Mouse (Mus musculus) heart, embryonic 13.5 days (tissue): ENCODE measurements at regions not wholly inside any gene's neighbourhood (a gene's known extent, or its start where the extent isn't known, plus 50 kb on each side); places are given as distances from the start of the nearest gene placed in this dataset.

Experiments
- ATAC-seq: fragments of 200-750 bp; cut with Nextera tagmentation; 2 replicates; pipeline ENCODE4 v1.8.0; 2017; ENCODE audit warnings: moderate TSS enrichment; ENCODE audit not compliant: insufficient number of reproducible peaks, low FRiP score, low TSS enrichment; ENCODE audit errors: extremely low read depth
- H3K27ac ChIP-seq: fragments of 300-500 bp; sonication (generic); replicated peaks from 2 replicates; pipeline ENCODE4 v1.5.1; 2015; ENCODE audit warnings: moderate library complexity, mild to moderate bottlenecking, inconsistent platforms
- H3K27me3 ChIP-seq: fragments of 300-500 bp; sonication (generic); replicated peaks from 2 replicates; pipeline ENCODE4 v1.6.1; 2015; ENCODE audit warnings: mild to moderate bottlenecking, inconsistent platforms
- H3K36me3 ChIP-seq: fragments of 300-500 bp; sonication (generic); 2 replicates; pipeline ENCODE4 v1.6.1; 2015; ENCODE audit warnings: mild to moderate bottlenecking, inconsistent platforms
- H3K4me1 ChIP-seq: fragments of 300-500 bp; sonication (generic); 2 replicates; pipeline ENCODE4 v1.6.1; 2015; ENCODE audit warnings: inconsistent platforms
- H3K4me2 ChIP-seq: fragments of 300-500 bp; sonication (generic); 2 replicates; pipeline ENCODE4 v1.6.1; 2015; ENCODE audit warnings: inconsistent platforms, mild to moderate bottlenecking, moderate library complexity
- H3K4me3 ChIP-seq: fragments of 300-500 bp; sonication (generic); 2 replicates; pipeline ENCODE4 v1.5.1; 2015; ENCODE audit warnings: moderate library complexity, mild to moderate bottlenecking, inconsistent platforms
- H3K9ac ChIP-seq: fragments of 300-500 bp; sonication (generic); 2 replicates; pipeline ENCODE4 v1.6.1; 2015; ENCODE audit warnings: inconsistent platforms, mild to moderate bottlenecking, moderate library complexity
- H3K9me3 ChIP-seq: fragments of 300-500 bp; sonication (generic); 2 replicates; pipeline ENCODE4 v1.6.1; 2016; ENCODE audit warnings: inconsistent platforms
- WGBS: fragments of 180-500 bp; shearing (Covaris S2); methylation state at CpG from one replicate; pipeline ENCODE4 v1.1.7; 2015; ENCODE audit warnings: mixed read lengths; 5-methylcytosine and 5-hydroxymethylcytosine counted together

GRCm38 (mm10) chr1:89288921-89289320 lies 165.7 kb upstream of the Agap1 start:
- Histone ChIP-seq H3K4me2 (no peak overlapping the region), H3K4me3 (no peak overlapping the region), H3K4me1 (no peaks in the 10 kb centered on the region), H3K27ac (no peak overlapping the region), H3K9ac (no peak overlapping the region), H3K9me3 (no peaks in the 10 kb centered on the region), H3K27me3 (peaks cover 5% of the 10 kb centered on the region; the same call in 1 of the 2 replicates), H3K36me3 (no peaks in the 10 kb centered on the region)
- 70% methylated on average over 2 of the region's 2 CpGs for WGBS
- no peak for ATAC-seq

- Histone ChIP-seq H3K4me1 (no peaks in the 10 kb centered on the region), H3K9me3 (no peaks in the 10 kb centered on the region), H3K4me2 (no peak overlapping the region), H3K27me3 (no peaks in the 10 kb centered on the region; the same call in 1 of the 2 replicates), H3K36me3 (no peaks in the 10 kb centered on the region), H3K4me3 (no peak overlapping the region), H3K27ac (no peak overlapping the region), H3K9ac (no peak overlapping the region)
- WGBS: 75% methylated on average over 3 of the region's 3 CpGs
- no peak for ATAC-seq
These were observed 157.9 kb upstream of the Agap1 start for GRCm38 (mm10) chr1:89296691-89297090.

- 86% methylated on average over 11 of the region's 11 CpGs for WGBS
- Histone ChIP-seq H3K9me3 (no peaks in the 10 kb centered on the region), H3K27ac (no peak overlapping the region), H3K4me3 (no peak overlapping the region), H3K4me1 (no peaks in the 10 kb centered on the region), H3K9ac (no peak overlapping the region), H3K4me2 (no peak overlapping the region), H3K27me3 (no peaks in the 10 kb centered on the region; the same call in 1 of the 2 replicates), H3K36me3 (no peaks in the 10 kb centered on the region)
- no peak for ATAC-seq
These were observed 156.8 kb upstream of the Agap1 start for GRCm38 (mm10) chr1:89297766-89298165.

- 85% methylated on average over 6 of the region's 6 CpGs for WGBS
These were observed 153.5 kb upstream of the Agap1 start for GRCm38 (mm10) chr1:89301151-89301550.

GRCm38 (mm10) chr1:89302368-89302951 lies 152.1 kb upstream of the Agap1 start:
- Histone ChIP-seq H3K9me3 (peaks cover 4% of the 10 kb centered on the region; the same call in 1 of the 2 replicates), H3K9ac (no peak overlapping the region), H3K4me2 (peak overlapping the region; percentile 40), H3K36me3 (no peaks in the 10 kb centered on the region), H3K4me1 (no peaks in the 10 kb centered on the region), H3K27me3 (no peaks in the 10 kb centered on the region; the same call in 1 of the 2 replicates), H3K27ac (no peak overlapping the region), H3K4me3 (0 out of 2 replicates have a peak overlapping the region, but pooled peaks have one; percentile 12)
- no peak for ATAC-seq
- 54% methylated on average over 20 of the region's 20 CpGs for WGBS

More at GRCm38 (mm10) chr1:89301151-89301550, 153.5 kb upstream of the Agap1 start:
- Histone ChIP-seq H3K27me3 (no peaks in the 10 kb centered on the region; the same call in 1 of the 2 replicates), H3K9ac (no peak overlapping the region), H3K27ac (no peak overlapping the region), H3K4me2 (no peak overlapping the region), H3K9me3 (peaks cover under 1% of the 10 kb centered on the region; the same call in 1 of the 2 replicates), H3K36me3 (no peaks in the 10 kb centered on the region), H3K4me1 (no peaks in the 10 kb centered on the region), H3K4me3 (no peak overlapping the region)
- no peak for ATAC-seq

GRCm38 (mm10) chr1:89305171-89305570 lies 149.4 kb upstream of the Agap1 start:
- Histone ChIP-seq H3K36me3 (no peaks in the 10 kb centered on the region), H3K4me3 (no peak overlapping the region), H3K27ac (no peak overlapping the region), H3K4me2 (no peak overlapping the region), H3K9ac (no peak overlapping the region), H3K9me3 (peaks cover 4% of the 10 kb centered on the region; the same call in 1 of the 2 replicates), H3K4me1 (0 out of 2 replicates have a peak, but pooled peaks cover 3% of the 10 kb centered on the region), H3K27me3 (no peaks in the 10 kb centered on the region)
- ATAC-seq: no peak
- 67% methylated on average over 7 of the region's 7 CpGs for WGBS

GRCm38 (mm10) chr1:89308788-89309187 lies 145.8 kb upstream of the Agap1 start:
- Histone ChIP-seq H3K9ac (no peak overlapping the region), H3K4me1 (0 out of 2 replicates have a peak, but pooled peaks cover 3% of the 10 kb centered on the region), H3K4me3 (no peak overlapping the region), H3K27me3 (no peaks in the 10 kb centered on the region), H3K36me3 (no peaks in the 10 kb centered on the region), H3K9me3 (peaks cover 4% of the 10 kb centered on the region; the same call in 1 of the 2 replicates), H3K27ac (no peak overlapping the region), H3K4me2 (peak overlapping the region; percentile 28; the same call in 1 of the 2 replicates)
- no peak for ATAC-seq
- WGBS: 50% methylated on average over 13 of the region's 13 CpGs

- 73% methylated on average over 7 of the region's 7 CpGs for WGBS
These were observed 141.5 kb upstream of the Agap1 start for GRCm38 (mm10) chr1:89313064-89313463.

GRCm38 (mm10) chr1:89317897-89318296 lies 136.7 kb upstream of the Agap1 start:
- H3K4me3 ChIP-seq: no peak overlapping the region
- H3K27ac ChIP-seq: no peak overlapping the region
- H3K4me1 ChIP-seq: no peaks in the 10 kb centered on the region
- H3K36me3 ChIP-seq: no peaks in the 10 kb centered on the region
- WGBS: 85% methylated on average over 4 of the region's 4 CpGs
- no peak for ATAC-seq
- H3K9ac ChIP-seq: no peak overlapping the region
- H3K9me3 ChIP-seq: no peaks in the 10 kb centered on the region
- no peaks in the 10 kb centered on the region for H3K27me3 ChIP-seq
- no peak overlapping the region for H3K4me2 ChIP-seq

More at GRCm38 (mm10) chr1:89313064-89313463, 141.5 kb upstream of the Agap1 start:
- Histone ChIP-seq H3K4me1 (0 out of 2 replicates have a peak, but pooled peaks cover 3% of the 10 kb centered on the region), H3K27ac (no peak overlapping the region), H3K4me3 (no peak overlapping the region), H3K4me2 (no peak overlapping the region), H3K9ac (no peak overlapping the region), H3K9me3 (no peaks in the 10 kb centered on the region), H3K36me3 (no peaks in the 10 kb centered on the region), H3K27me3 (no peaks in the 10 kb centered on the region)
- no peak for ATAC-seq

GRCm38 (mm10) chr1:89318663-89319062 lies 135.9 kb upstream of the Agap1 start:
- H3K4me3 ChIP-seq: no peak overlapping the region
- ATAC-seq: no peak
- H3K4me2 ChIP-seq: no peak overlapping the region
- no peaks in the 10 kb centered on the region for H3K36me3 ChIP-seq
- H3K9ac ChIP-seq: no peak overlapping the region
- 51% methylated on average over 4 of the region's 4 CpGs for WGBS
- H3K27ac ChIP-seq: no peak overlapping the region
- no peaks in the 10 kb centered on the region for H3K9me3 ChIP-seq
- no peaks in the 10 kb centered on the region for H3K27me3 ChIP-seq
- no peaks in the 10 kb centered on the region for H3K4me1 ChIP-seq

- ATAC-seq: no peak
- no peaks in the 10 kb centered on the region for H3K27me3 ChIP-seq
- no peak overlapping the region for H3K4me2 ChIP-seq
- H3K36me3 ChIP-seq: no peaks in the 10 kb centered on the region
- H3K4me1 ChIP-seq: no peaks in the 10 kb centered on the region
- no peak overlapping the region for H3K9ac ChIP-seq
- WGBS: 46% methylated on average over 4 of the region's 4 CpGs
- peak overlapping the region; percentile 51 for H3K27ac ChIP-seq
- H3K9me3 ChIP-seq: no peaks in the 10 kb centered on the region
- H3K4me3 ChIP-seq: no peak overlapping the region
These were observed 132.0 kb upstream of the Agap1 start for GRCm38 (mm10) chr1:89322621-89323020.

GRCm38 (mm10) chr1:89323091-89323490 lies 131.5 kb upstream of the Agap1 start:
- no peak overlapping the region for H3K27ac ChIP-seq

More at GRCm38 (mm10) chr1:89323091-89323490, 131.5 kb upstream of the Agap1 start:
- H3K4me3 ChIP-seq: no peak overlapping the region
- H3K9ac ChIP-seq: no peak overlapping the region
- H3K27me3 ChIP-seq: no peaks in the 10 kb centered on the region
- no peaks in the 10 kb centered on the region for H3K9me3 ChIP-seq
- no peak overlapping the region for H3K4me2 ChIP-seq
- no peaks in the 10 kb centered on the region for H3K36me3 ChIP-seq
- no peak for ATAC-seq
- 33% methylated on average over 2 of the region's 2 CpGs for WGBS
- H3K4me1 ChIP-seq: no peaks in the 10 kb centered on the region
